Mouse (Mus musculus): ENCODE measurements around the gene Ppp1r12a. TPM values are rescaled to one million over a fixed set of nuclear protein-coding genes. Genes with fewer than 3 reads are reported as not detected.

Gene Ppp1r12a
- polyA plus RNA-seq, 1 experiment from 2014 or later = 117 TPM

- no peaks in the 10 kb centered on the region for H3K27me3 ChIP-seq (replicated peaks; ENCODE audit: control insufficient read depth, insufficient read depth, low read length)
- H3K36me3 ChIP-seq (ENCODE audit: control insufficient read depth, insufficient read depth, low read length) = no peaks in the 10 kb centered on the region
- no peak for ATAC-seq (replicated peaks; ENCODE audit: low FRiP score, low TSS enrichment, low read depth)
- H3K4me3 ChIP-seq (ENCODE audit: low read depth, low read length) = no peak overlapping the region
- H3K9me3 ChIP-seq (ENCODE audit: control insufficient read depth, low read length) = no peaks in the 10 kb centered on the region
- 75% methylated on average over 3 of the region's 3 CpGs for WGBS
- DNase-seq (ENCODE audit: low spot score) = no peak
- no peak overlapping the region for H3K27ac ChIP-seq (ENCODE audit: low read depth)
- no peak overlapping the region for H3K9ac ChIP-seq (ENCODE audit: low read length)
- H3K4me2 ChIP-seq (ENCODE audit: low read length) = no peak overlapping the region
- peaks cover 22% of the 10 kb centered on the region for H3K4me1 ChIP-seq (replicated peaks; ENCODE audit: control insufficient read depth, insufficient read depth, low read length)
Observed at GRCm38 (mm10) chr10:108170818-108171217, 8.8 kb downstream of the Ppp1r12a start.

GRCm38 (mm10) chr10:108171637-108172036, 9.6 kb downstream of the Ppp1r12a start:
- no peak for ATAC-seq (replicated peaks; ENCODE audit: low FRiP score, low TSS enrichment, low read depth)
- Histone ChIP-seq H3K9me3 (ENCODE audit: control insufficient read depth, low read length) (no peaks in the 10 kb centered on the region), H3K36me3 (ENCODE audit: control insufficient read depth, insufficient read depth, low read length) (no peaks in the 10 kb centered on the region), H3K4me3 (ENCODE audit: low read depth, low read length) (no peak overlapping the region), H3K27me3 (replicated peaks; ENCODE audit: control insufficient read depth, insufficient read depth, low read length) (no peaks in the 10 kb centered on the region), H3K4me1 (replicated peaks; ENCODE audit: control insufficient read depth, insufficient read depth, low read length) (peaks cover 17% of the 10 kb centered on the region), H3K27ac (ENCODE audit: low read depth) (no peak overlapping the region), H3K9ac (ENCODE audit: low read length) (no peak overlapping the region), H3K4me2 (ENCODE audit: low read length) (no peak overlapping the region)
- WGBS = 60% methylated on average over 3 of the region's 3 CpGs
- no peak for DNase-seq (ENCODE audit: low spot score)

GRCm38 (mm10) chr10:108172817-108173563, 11.0 kb downstream of the Ppp1r12a start:
- H3K4me3 ChIP-seq (ENCODE audit: low read depth, low read length) = no peak overlapping the region
- WGBS = 39% methylated on average over 6 of the region's 6 CpGs
- H3K36me3 ChIP-seq (ENCODE audit: control insufficient read depth, insufficient read depth, low read length) = no peaks in the 10 kb centered on the region
- no peak overlapping the region for H3K27ac ChIP-seq (ENCODE audit: low read depth)
- no peak for ATAC-seq (replicated peaks; ENCODE audit: low FRiP score, low TSS enrichment, low read depth)
- DNase-seq (ENCODE audit: low spot score) = no peak
- H3K9ac ChIP-seq (ENCODE audit: low read length) = no peak overlapping the region
- H3K4me2 ChIP-seq (ENCODE audit: low read length) = no peak overlapping the region
- H3K27me3 ChIP-seq (replicated peaks; ENCODE audit: control insufficient read depth, insufficient read depth, low read length) = no peaks in the 10 kb centered on the region
- H3K4me1 ChIP-seq (replicated peaks; ENCODE audit: control insufficient read depth, insufficient read depth, low read length) = peaks cover 15% of the 10 kb centered on the region
- no peaks in the 10 kb centered on the region for H3K9me3 ChIP-seq (ENCODE audit: control insufficient read depth, low read length)

- Histone ChIP-seq H3K4me3 (ENCODE audit: low read depth, low read length) (no peak overlapping the region), H3K9ac (ENCODE audit: low read length) (no peak overlapping the region), H3K4me2 (ENCODE audit: low read length) (no peak overlapping the region), H3K9me3 (ENCODE audit: control insufficient read depth, low read length) (no peaks in the 10 kb centered on the region), H3K4me1 (replicated peaks; ENCODE audit: control insufficient read depth, insufficient read depth, low read length) (peaks cover 19% of the 10 kb centered on the region), H3K27ac (ENCODE audit: low read depth) (no peak overlapping the region), H3K27me3 (replicated peaks; ENCODE audit: control insufficient read depth, insufficient read depth, low read length) (no peaks in the 10 kb centered on the region), H3K36me3 (ENCODE audit: control insufficient read depth, insufficient read depth, low read length) (no peaks in the 10 kb centered on the region)
- 75% methylated on average over 5 of the region's 5 CpGs for WGBS
- ATAC-seq (replicated peaks; ENCODE audit: low FRiP score, low TSS enrichment, low read depth) = no peak
- no peak for DNase-seq (ENCODE audit: low spot score)
Observed at GRCm38 (mm10) chr10:108174107-108174506, 12.1 kb downstream of the Ppp1r12a start.

DNA sequence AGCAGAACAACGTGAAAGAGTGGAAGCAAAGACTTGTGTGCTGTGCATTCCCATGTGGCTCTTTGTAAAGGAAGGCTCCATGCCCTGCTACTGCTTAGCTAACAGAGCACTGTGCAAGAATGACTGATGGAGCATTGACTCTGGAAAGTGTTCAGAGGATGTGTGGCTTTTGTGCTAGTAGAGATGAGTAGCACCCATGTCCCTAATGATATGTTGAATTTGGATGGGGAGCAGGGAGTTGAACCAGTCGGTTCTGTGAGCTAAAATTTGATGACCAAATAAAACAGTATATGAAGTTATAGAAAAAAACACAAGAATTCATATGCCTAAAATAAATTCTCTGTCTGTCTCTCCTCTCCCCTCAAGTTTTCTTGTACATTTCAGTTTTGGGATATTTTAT, 13.9 kb downstream of the Ppp1r12a start:
- H3K4me3 ChIP-seq (ENCODE audit: low read depth, low read length) = no peak overlapping the region
- WGBS = 77% methylated on average over 2 of the region's 2 CpGs

DNA sequence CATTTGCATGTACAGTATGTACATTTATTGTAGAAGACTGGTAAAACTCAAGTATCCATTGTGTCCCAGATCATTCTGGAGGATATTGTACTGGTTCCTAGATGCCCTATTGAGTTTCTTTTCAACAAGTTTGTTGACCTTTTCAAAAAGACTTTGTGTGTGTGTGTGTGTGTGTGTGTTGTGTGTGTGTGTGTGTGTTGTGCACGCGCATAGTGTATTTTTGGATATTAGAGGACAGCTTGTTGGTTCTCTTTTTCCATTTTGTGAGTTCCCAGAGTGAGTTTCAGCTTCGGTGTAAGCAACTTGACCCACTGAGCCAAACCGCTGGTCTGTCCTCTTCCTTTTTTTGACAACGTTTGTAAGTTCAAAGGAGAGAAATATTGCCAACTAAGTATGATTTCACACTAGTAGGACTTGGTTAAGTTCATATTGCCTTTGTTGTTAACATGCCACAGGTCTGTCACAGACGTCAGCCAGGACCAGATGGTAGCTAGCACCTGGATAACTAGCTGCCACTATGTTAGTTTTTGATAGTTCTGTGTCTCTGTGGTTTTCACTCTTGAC, 16.4 kb downstream of the Ppp1r12a start:
- no peak overlapping the region for H3K9ac ChIP-seq (ENCODE audit: low read length)
- H3K4me2 ChIP-seq (ENCODE audit: low read length) = no peak overlapping the region
- ATAC-seq (replicated peaks; ENCODE audit: low FRiP score, low TSS enrichment, low read depth) = no peak
- H3K27me3 ChIP-seq (replicated peaks; ENCODE audit: control insufficient read depth, insufficient read depth, low read length) = no peaks in the 10 kb centered on the region
- H3K4me3 ChIP-seq (ENCODE audit: low read depth, low read length) = no peak overlapping the region
- H3K36me3 ChIP-seq (ENCODE audit: control insufficient read depth, insufficient read depth, low read length) = no peaks in the 10 kb centered on the region
- 80% methylated on average over 6 of the region's 6 CpGs for WGBS
- H3K9me3 ChIP-seq (ENCODE audit: control insufficient read depth, low read length) = no peaks in the 10 kb centered on the region
- H3K4me1 ChIP-seq (replicated peaks; ENCODE audit: control insufficient read depth, insufficient read depth, low read length) = peaks cover 5% of the 10 kb centered on the region
- no peak for DNase-seq (ENCODE audit: low spot score)
- no peak overlapping the region for H3K27ac ChIP-seq (ENCODE audit: low read depth)

More for the DNA sequence above, 13.9 kb downstream of the Ppp1r12a start:
- Histone ChIP-seq H3K27ac (ENCODE audit: low read depth) (no peak overlapping the region), H3K27me3 (replicated peaks; ENCODE audit: control insufficient read depth, insufficient read depth, low read length) (no peaks in the 10 kb centered on the region), H3K9ac (ENCODE audit: low read length) (no peak overlapping the region), H3K4me2 (ENCODE audit: low read length) (no peak overlapping the region), H3K36me3 (ENCODE audit: control insufficient read depth, insufficient read depth, low read length) (no peaks in the 10 kb centered on the region), H3K4me1 (replicated peaks; ENCODE audit: control insufficient read depth, insufficient read depth, low read length) (peaks cover 19% of the 10 kb centered on the region), H3K9me3 (ENCODE audit: control insufficient read depth, low read length) (no peaks in the 10 kb centered on the region)
- no peak for DNase-seq (ENCODE audit: low spot score)
- no peak for ATAC-seq (replicated peaks; ENCODE audit: low FRiP score, low TSS enrichment, low read depth)

- Histone ChIP-seq H3K4me3 (ENCODE audit: low read depth, low read length) (no peak overlapping the region), H3K27ac (ENCODE audit: low read depth) (no peak overlapping the region), H3K4me1 (replicated peaks; ENCODE audit: control insufficient read depth, insufficient read depth, low read length) (peaks cover 4% of the 10 kb centered on the region), H3K9me3 (ENCODE audit: control insufficient read depth, low read length) (no peaks in the 10 kb centered on the region), H3K27me3 (replicated peaks; ENCODE audit: control insufficient read depth, insufficient read depth, low read length) (no peaks in the 10 kb centered on the region), H3K4me2 (ENCODE audit: low read length) (no peak overlapping the region), H3K9ac (ENCODE audit: low read length) (no peak overlapping the region), H3K36me3 (ENCODE audit: control insufficient read depth, insufficient read depth, low read length) (no peaks in the 10 kb centered on the region)
- no peak for DNase-seq (ENCODE audit: low spot score)
- no peak for ATAC-seq (replicated peaks; ENCODE audit: low FRiP score, low TSS enrichment, low read depth)
- 55% methylated on average over 3 of the region's 3 CpGs for WGBS
Observed at GRCm38 (mm10) chr10:108179404-108179803, 17.4 kb downstream of the Ppp1r12a start.

GRCm38 (mm10) chr10:108180313-108180712, 18.3 kb downstream of the Ppp1r12a start:
- Histone ChIP-seq H3K4me1 (replicated peaks; ENCODE audit: control insufficient read depth, insufficient read depth, low read length) (peaks cover 12% of the 10 kb centered on the region), H3K9me3 (ENCODE audit: control insufficient read depth, low read length) (no peaks in the 10 kb centered on the region), H3K27me3 (replicated peaks; ENCODE audit: control insufficient read depth, insufficient read depth, low read length) (no peaks in the 10 kb centered on the region), H3K4me3 (ENCODE audit: low read depth, low read length) (no peak overlapping the region), H3K27ac (ENCODE audit: low read depth) (no peak overlapping the region), H3K9ac (ENCODE audit: low read length) (no peak overlapping the region), H3K36me3 (ENCODE audit: control insufficient read depth, insufficient read depth, low read length) (no peaks in the 10 kb centered on the region), H3K4me2 (ENCODE audit: low read length) (no peak overlapping the region)
- DNase-seq (ENCODE audit: low spot score) = no peak
- 90% methylated on average over 2 of the region's 2 CpGs for WGBS
- no peak for ATAC-seq (replicated peaks; ENCODE audit: low FRiP score, low TSS enrichment, low read depth)

DNA sequence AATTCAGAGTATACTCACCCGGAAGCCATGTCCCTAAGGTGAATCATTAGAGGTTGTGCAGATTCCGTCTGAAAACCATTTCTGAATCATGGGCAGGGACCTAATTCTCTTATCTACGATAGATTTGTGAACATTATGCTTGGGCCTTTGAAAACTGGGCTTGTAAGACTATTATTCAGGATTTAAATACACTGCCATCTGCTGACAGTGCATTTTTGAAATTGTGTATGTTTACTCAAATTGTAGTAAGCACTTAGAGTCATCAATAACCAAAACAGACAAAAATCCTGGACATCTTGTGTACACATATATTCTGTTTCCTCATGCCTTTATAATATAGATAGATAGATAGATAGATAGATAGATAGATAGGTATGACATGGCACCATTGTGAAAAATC, 19.9 kb downstream of the Ppp1r12a start:
- H3K27me3 ChIP-seq (replicated peaks; ENCODE audit: control insufficient read depth, insufficient read depth, low read length) = no peaks in the 10 kb centered on the region
- H3K4me3 ChIP-seq (ENCODE audit: low read depth, low read length) = no peak overlapping the region
- no peaks in the 10 kb centered on the region for H3K9me3 ChIP-seq (ENCODE audit: control insufficient read depth, low read length)
- DNase-seq (ENCODE audit: low spot score) = no peak
- H3K9ac ChIP-seq (ENCODE audit: low read length) = no peak overlapping the region
- ATAC-seq (replicated peaks; ENCODE audit: low FRiP score, low TSS enrichment, low read depth) = no peak
- H3K4me2 ChIP-seq (ENCODE audit: low read length) = no peak overlapping the region
- 79% methylated on average over 3 of the region's 3 CpGs for WGBS
- H3K4me1 ChIP-seq (replicated peaks; ENCODE audit: control insufficient read depth, insufficient read depth, low read length) = peaks cover 12% of the 10 kb centered on the region
- H3K36me3 ChIP-seq (ENCODE audit: control insufficient read depth, insufficient read depth, low read length) = no peaks in the 10 kb centered on the region
- no peak overlapping the region for H3K27ac ChIP-seq (ENCODE audit: low read depth)

All from intestine, embryonic 14.5 days (tissue).